Mouse (Mus musculus) c-Kit-negative CD71-positive TER-119-positive erythroid progenitor cells, embryonic 14.5 days (primary cell): ENCODE results near the gene Ntrk2.

Experiments used
- DNase-seq: peaks from one replicate; pipeline ENCODE4 v3.0.0-alpha.2; 2013; ENCODE audit warnings: low read depth, low spot score

The Ntrk2 gene

DNA sequence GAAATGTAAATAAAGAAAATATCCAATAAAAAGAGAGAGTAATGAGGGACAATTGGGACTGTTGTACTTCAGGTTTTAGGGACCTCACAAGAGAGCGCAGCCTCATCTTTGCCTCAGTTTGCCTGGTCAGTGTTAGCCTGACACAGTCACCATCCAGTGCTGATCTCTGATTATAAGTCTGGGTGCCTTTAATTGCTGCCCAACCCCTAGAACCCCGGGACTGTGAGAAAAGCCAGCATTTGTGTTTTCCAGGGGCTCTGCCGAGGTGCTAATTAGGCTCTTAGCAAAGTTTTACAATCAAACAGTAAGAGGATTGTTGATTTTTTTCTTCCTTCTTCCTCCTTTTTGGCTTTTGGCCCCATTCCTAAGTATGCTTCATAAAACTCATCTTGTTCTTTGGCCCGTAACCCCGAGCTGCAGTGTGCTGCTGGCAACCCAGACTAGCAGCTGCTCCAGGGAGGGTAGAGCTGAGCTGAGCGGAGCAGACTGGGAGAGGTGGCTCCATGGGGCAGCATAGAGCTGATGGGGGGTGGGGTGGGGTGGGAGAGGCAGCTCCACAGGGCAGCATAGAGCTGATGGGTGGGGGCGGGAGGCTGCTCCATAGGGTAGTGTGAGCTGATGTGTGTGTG lies 34.5 kb downstream of the Ntrk2 start:
- DNase-seq: no peak

DNA sequence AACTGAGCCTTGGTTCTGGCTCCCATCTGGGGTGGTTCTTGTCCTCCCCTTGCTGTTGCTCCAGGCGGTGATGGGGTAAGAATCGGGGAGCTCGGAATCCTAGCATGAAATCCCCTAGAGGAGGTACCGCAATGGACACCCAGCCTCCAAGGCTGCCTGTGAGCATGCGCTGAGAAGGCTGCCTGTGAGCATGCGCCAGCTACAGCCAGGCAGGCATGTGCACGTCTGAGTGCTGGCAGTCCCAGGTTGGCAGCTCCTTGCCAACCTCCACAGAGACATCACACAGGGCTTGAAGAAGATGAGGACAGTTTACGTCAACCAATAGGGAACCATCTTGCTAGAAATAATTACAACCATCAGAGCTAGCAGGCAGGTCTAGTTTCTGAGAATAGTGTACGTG lies 37.5 kb downstream of the Ntrk2 start:
- no peak for DNase-seq

DNA sequence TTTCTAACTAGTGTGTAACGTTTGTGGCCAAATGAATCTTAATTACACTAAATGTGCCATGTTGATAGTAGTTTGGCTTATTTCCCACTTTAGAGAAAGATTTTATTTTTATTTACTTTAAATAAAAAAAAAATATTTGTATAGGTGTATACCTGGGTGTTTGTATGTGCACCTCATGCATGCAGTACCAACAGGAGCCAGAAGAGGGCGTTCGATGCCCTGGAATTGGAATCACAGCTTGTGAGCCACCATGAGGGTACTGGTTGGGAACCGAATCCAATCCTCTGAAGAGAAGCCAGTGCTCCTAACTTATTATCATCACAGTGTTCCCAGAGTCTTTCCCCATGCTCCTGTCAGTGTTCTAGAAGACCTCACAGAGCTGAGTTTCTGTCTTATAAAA lies 42.2 kb downstream of the Ntrk2 start:
- DNase-seq: no peak

DNA sequence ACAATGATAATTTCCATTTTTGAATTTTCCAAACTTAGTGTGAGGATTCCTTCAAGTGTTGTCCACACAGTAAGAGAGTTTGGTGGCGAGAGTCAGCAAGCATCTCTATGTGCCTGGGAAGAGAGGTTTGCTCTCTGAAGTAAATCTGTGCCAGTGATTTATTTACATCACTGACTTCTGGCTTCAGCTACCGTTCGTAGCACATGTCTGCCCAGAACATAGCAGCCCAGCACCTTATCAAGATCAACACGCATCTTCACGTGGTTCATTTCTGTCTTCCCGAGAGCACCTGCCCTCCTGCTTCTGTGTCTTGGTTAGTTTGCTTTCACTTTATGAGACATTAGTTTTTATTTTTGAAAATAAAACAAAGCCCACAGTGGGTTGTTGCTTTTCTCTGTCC lies 47.3 kb downstream of the Ntrk2 start:
- DNase-seq: no peak

DNA sequence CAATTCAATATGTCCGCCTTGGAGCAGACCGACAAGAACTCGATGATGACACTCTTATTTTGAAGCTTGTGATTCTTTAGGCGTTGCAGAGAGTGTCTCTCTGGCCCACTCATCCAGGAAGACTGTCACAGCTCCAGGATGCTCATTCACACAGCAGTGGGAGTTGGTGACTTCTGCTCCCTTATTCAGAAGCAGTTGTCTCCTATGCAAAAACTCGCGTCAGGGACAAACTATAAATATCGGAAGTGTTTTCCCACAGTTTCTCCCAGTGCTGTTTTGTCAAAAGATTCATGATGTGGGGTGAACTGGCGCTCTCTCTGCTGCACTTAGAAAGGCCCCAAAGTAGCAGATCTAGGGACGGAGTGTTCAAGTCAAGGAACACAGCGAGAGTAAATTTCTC lies 59.9 kb downstream of the Ntrk2 start:
- no peak for DNase-seq

DNA sequence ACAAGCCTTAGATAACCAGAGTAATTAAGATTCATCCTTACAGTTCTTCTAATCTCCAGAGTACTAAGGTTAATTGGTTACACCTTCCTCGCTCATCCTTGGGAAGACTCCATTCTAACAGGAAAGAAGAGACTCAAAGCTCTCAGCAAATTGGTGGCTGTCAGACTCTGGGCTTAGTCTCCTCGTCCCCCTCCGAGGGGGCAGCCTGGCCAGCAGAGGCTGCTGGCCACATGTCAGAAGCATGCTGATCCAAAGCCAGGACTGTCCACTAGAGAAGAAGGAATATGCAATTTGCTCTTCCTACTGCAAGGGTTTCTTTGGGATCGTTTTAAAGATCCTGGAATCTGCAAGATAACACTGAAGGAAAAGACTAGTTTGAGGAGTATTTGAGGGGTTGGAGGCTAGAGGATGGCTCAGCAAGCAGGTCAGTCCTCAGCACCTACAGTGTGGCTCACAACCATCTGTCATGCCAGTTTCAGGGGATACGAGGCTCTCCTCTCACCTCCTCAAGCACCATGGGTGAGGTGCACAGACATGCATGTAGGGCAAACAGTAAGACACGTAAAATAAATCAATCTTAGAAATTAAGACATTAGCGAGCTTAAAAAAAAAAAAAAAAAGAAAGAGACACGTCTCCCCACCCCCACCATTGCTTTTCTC lies 60.5 kb downstream of the Ntrk2 start:
- DNase-seq: no peak

DNA sequence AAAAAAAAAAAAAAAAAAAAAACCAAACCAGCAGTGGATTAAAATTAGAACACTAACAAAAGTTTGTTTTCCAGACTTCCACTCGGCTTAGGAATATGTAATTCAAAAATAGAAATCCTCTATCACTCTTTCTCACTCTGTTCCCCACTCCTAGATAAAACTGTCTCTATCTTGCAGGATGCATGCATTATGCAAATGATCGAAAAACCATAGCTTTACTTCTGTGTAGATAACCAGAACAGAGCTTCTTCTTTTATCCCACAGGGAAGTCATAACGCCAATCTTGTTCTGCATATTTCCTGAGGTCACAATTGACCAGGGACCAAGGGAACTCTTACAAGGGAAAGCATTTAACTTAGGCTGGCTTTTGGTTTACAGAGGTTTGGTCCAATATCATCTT lies 76.1 kb downstream of the Ntrk2 start:
- no peak for DNase-seq

DNA sequence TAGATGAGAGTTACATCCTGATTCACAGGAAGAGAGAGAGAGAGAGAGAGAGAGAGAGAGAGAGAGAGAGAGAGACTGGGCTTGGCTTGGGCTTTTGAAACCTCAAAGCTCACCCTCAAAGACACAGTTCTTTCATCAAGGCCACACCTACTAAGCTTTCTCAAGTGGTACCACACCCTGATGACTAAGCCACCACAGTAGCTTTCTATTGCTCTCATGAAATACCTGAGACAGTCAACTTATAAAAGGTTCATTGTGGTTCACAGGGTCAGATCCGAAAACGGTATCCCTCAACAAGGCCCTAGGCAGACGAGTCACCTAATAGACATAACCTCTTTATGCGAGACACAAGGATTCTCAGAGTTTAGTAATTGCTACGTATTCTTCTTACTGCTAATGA lies 76.5 kb downstream of the Ntrk2 start:
- no peak for DNase-seq

DNA sequence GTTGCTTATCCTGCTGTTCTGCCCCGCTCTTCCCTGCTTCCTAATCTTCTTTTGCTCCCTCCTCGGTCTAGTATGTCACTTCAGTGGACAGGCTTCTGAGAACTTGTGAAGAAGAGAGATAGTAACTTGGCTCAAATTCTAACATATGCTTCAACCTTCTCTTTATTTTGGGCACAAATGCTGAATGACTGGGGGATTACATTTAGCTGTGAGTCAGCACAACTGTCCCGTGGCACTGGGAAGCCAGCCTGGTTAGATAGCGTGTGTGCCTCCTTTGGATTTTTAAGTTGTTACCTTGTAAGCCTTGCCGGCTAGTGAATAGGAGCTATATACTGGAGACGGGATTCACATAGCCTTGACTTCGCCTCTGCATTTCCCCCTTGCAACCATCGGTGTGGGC lies 79.7 kb downstream of the Ntrk2 start:
- no peak for DNase-seq

DNA sequence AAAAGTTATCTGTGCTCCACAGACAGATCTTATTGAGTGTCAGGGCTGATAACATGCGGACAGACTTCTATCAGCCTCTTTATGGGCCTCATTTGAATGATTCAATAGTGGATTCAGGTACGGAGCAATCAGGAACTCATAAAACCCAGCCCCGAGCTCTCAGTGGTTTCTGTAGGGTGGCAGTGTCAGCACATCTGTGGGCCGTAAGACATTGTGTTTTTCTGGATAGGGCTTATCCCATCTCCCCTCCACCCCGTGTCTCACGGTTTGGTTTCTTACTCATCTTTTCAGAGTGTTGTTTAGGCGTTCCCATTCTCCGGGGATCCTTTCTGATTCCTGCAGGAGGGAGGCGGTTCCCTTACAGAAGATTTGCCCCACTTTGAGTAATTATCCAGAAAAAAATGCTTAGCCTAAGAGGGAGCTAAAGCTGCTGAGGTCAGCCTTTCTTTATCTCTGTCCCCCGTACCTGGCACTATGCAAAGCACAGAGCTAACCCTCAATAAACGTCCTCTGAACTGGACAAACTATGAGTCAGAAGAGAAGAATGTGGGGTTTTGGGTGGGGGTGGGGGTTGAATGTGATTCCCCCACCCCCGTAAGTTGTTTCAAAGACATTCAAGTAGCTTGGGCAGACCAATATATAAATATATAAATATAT lies 90.0 kb downstream of the Ntrk2 start:
- no peak for DNase-seq

DNA sequence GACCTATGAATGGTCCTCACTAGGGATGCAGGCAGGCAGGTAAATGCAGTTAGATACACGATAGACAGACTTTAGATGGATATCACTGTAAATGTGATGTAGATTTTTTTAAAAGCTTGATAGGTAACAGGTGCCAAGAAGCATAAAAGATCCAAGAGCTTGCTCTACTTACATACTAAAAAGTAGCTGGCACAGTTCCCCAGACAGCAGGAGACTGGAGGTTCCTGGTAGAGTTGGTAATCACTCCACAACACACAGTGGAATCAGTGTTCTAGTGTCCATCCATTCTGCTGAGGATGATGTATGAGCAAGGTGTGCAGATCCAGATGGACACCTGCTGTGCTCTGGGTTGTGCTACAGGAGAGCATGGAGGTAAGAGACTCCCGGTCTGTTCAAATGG lies 93.0 kb downstream of the Ntrk2 start:
- DNase-seq: no peak

DNA sequence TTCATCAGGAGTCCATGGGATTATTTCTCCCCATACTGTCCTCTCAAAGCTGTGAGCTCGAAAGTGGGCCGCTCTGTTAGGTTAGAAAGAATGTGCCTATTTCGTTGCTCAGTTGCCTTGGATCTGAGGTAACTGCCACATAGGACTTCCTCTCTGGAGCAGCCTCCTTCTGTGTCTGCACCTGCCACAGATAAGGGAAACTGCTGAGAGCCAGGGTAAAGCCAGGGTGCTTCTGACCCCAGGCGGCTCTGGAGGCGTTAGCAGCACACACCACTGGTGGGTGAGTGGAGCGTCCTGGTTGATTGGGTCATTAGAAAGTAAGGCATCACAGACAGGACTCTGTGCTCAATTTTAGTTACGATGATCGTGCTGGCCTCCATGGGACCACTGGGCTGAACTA lies 95.9 kb downstream of the Ntrk2 start:
- no peak for DNase-seq

DNA sequence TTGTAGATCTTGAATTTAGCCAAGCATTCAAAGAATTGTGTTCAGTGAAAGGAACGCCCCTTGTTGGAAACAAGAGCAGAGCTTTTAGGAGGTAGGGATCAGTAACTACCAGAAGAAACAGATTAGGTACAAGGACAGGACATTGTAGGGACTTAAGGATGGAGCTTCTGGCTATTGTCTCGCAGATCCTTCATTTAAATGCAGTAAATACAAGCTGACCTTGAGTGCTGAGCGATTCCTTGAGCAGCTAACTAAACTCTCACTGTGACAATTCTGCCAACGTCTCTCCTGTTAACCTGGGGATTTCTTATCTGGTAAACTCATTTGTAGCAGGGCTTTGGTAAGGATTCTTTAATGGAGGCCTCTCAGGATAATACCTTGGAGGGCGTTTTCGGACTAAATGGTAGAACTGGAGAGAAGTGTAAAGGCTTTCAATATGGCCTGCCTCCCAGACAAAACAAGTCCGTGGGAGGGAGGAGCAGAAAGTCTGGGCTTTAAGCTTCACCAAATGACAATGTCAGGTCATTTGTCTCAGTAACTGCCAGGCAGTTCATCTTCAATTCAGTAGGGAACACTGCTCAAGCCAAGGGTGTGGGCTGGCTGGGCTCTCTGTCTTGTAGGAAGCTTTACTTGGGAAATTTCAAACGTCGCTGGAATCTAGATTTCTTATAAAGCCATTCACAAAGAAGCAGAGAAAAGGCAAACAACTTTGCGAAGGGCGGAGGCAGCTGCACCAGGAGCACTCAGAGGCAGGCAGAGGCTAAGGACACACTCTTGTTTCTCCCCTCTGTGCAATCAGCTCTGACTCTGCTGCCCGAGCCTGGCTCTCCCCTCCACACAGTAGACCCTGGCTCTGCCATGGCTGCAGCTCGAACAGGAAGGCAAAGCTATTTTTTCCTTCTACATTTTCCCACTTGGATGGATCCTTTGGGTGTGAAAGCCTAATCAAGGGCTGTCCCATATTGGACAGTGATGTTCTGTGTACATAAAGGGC lies 98.7 kb downstream of the Ntrk2 start:
- DNase-seq: no peak

DNA sequence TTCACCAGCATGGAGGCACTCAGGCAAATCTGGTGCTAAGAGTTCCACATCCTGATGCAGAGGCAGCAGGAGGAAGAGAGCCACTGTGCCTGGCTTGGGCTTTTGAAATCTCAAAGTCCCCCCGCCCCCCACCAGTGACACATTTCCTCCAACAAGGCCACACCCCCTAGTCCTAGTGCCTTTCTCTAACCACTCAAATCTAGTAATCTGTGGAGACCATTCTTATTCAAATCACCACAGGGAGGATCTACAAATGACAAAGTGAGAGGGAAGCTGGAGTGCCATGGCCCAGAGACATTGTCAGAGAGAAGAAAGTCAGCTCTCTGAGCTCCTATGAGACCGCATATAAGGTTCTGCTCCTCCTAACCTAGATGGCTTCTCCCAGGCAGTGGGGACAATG lies 105.6 kb downstream of the Ntrk2 start:
- DNase-seq: no peak

DNA sequence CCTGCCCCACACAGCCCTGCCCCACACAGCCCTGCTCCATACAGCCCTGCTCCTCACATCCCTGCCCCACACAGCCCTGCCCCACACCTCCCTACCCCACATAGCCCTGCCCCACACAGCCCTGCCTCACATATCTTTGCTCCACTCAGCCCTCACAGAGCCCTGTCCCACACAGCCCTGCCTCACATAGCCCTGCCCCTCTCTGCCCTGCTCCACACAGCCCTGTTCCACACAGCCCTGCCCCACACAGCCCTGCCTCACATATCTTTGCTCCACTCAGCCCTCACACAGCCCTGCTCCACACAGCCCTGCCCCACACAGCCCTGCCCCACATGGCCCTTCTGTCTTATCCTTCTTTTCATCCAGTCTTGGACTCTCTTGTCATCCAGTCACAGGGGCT lies 106.2 kb downstream of the Ntrk2 start:
- no peak for DNase-seq

DNA sequence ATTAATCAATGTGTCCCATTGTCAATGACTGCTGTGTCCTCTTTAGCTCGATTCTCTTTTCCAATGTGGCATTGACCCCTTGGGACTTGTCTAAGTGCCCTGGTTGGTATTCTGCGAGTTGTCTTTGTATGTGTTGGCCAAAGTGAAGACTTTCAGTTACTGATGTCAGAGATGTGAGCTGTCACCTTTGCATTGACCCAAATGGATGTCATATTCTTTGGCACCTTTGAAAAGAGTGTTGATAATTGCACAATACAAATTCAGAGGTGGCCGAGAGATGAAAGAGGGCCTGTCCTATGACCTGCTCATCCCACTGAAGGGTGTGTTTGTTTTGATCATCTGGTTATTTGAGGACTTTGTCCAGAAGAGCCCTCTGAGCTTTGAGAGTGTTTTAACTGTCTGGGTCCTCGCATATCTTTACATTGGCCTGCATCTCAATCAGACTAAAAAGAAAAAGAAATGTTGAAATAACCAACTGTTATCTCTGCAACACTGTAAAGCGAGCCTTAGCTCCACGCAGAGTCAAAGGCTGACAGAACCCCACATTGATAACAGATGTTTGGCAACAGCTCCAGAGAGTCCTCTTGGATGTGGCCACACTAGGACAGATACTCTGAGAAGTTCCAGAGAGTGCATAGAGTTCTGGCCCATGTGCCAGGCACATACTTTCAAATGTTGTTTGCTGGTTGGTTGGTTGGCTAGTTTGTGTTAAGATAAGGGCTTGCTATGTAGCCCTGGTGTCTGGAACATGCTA lies 107.9 kb downstream of the Ntrk2 start:
- no peak for DNase-seq

DNA sequence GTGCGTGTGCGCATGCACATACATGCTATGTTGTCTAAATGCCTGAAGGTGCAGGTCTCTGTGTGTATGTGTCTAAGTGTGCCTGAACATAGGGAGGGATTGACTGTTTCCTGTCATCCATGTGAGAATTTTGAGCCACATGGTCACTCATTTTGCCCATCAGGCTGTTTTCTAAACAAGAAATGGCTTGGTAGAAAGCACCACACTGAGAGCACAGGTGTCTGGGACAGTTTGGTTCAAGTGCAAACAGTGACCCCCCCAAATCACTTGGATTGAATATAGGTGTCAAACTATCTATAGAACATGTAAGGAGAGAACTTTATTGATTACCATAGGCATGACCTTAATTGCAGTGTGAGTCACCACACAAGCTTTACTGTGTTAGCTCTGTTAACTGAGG lies 110.0 kb downstream of the Ntrk2 start:
- DNase-seq: no peak

DNA sequence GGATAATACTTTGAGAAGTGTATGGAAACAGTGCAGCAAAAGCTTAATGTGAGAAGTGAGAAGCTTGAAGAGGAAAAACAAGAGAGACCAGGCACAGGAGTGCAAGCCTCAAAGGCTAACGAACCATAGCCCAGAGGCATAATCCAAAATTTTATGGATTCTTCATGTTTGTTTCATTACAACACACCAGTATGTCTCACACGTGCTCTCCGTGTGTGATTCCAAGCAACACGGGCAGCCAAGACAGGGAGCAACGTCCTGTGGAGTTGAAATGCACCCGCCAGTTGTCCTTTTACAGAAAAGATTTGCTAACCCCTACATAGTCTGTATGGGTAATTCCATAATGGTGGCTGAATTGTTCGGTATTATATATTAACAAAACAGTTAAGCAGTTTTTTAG lies 113.9 kb downstream of the Ntrk2 start:
- no peak for DNase-seq

DNA sequence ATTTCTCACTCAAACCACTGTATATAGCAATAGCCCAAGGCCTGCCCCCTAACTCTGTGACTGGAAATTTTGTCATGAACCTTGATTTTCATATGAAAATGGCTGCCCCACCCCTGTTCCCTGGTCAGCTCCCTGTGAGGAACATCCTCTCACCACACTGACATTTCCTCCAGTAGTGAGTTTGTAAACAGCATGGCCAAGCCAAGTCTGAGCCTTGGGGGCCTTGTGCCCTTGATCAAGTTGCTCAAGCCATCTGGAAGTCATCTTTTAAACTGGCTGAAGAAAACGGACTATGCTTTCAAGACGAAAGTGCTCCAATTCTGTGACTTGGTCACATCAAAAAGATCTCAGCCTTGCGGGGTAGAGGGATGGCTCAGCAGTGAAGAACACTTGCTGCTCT lies 114.9 kb downstream of the Ntrk2 start:
- DNase-seq: no peak

DNA sequence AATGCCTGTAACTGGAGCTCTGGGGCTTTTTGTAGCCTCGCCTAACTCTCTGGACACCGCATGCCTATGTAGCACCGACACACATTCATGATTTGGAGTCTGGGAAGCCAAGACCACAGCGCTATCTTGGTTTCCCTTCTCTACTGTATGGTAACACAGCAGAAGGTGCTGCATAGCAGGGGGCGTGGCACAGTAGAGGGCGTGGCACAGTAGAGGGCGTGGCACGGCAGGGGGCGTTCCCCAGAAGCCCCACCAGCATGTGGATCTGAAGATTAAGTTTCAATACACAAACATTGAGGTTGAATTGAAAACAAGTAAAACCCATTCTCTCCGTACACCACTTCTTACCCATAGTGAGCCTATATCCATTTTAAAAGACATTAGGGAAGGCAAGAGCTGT lies 115.3 kb downstream of the Ntrk2 start:
- DNase-seq: peak; percentile 3

DNA sequence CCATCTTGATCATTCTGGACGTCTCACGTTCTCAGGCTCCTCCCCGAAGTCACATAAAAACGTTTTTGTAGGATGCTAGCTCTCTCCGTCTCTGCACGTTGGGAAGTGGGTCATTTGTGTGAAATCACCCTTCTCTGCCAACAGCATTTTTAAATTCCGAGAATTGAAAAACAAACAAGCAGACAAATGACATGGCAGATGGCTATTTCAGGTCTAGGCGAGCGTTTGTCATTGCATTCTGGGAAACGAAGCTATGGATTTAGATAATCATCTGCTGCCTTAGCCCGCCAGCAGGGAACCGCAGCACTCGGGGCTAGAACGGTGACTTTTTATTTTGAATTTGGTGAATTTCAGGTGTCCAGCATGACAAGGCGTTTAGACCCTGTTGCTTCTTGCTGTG lies 115.8 kb downstream of the Ntrk2 start:
- no peak for DNase-seq
